Mouse (Mus musculus): ENCODE measurements at regions not wholly inside any gene's neighbourhood (a gene's known extent, or its start where the extent isn't known, plus 50 kb on each side); places are given as distances from the start of the nearest gene placed in this dataset.

DNA sequence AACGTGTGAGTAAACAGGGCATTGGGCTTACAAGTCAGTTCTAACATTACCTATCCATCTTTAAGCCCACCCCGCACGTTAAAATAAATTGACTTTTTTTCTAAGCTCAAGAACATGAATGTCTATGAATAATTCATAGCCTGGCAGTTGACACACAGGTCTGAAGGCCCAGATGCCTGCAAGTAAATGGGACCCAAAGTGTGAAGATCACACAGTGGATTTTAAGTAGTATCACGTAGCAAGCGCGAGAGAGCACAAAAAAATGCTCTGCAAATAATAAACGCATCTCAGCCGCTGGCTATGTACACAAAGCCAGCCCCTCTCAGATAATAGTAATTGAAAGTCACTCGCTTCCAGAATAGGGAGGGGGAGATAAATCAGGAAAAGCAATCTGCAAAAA lies 410.1 kb upstream of the Gm6657 start:
- Histone ChIP-seq H3K79me3 (ENCODE audit: low read depth) (no peaks in the 10 kb centered on the region), H3K27me3 (ENCODE audit: control insufficient read depth, insufficient read depth, insufficient read length) (no peaks in the 10 kb centered on the region), H3ac (ENCODE audit: control insufficient read depth, insufficient read length, low read depth) (no peak overlapping the region), H3K4me3 (ENCODE audit: insufficient read depth, poor library complexity, severe bottlenecking) (no peak overlapping the region), H3K36me3 (ENCODE audit: control insufficient read depth, insufficient read depth) (no peaks in the 10 kb centered on the region), H3K79me2 (ENCODE audit: control insufficient read depth, insufficient read depth) (no peaks in the 10 kb centered on the region)
- TF ChIP-seq MYOD1 (IDR thresholded peaks at IDR 0.05; ENCODE audit: control insufficient read depth, insufficient read length, low read depth) (no peak), MAX (IDR thresholded peaks at IDR 0.05) (no peak), USF1 (IDR thresholded peaks at IDR 0.05; ENCODE audit: low read depth) (no peak)

GRCm38 (mm10) chr12:77785647-77786046 lies 408.4 kb upstream of the Gm6657 start:
- H3K27me3 ChIP-seq (ENCODE audit: control insufficient read depth, insufficient read depth, insufficient read length): no peaks in the 10 kb centered on the region
- H3K79me3 ChIP-seq (ENCODE audit: low read depth): no peaks in the 10 kb centered on the region
- no peaks in the 10 kb centered on the region for H3K79me2 ChIP-seq (ENCODE audit: control insufficient read depth, insufficient read depth)
- no peak overlapping the region for H3K4me3 ChIP-seq (ENCODE audit: insufficient read depth, poor library complexity, severe bottlenecking)
- no peaks in the 10 kb centered on the region for H3K36me3 ChIP-seq (ENCODE audit: control insufficient read depth, insufficient read depth)
- TF ChIP-seq MYOG (IDR thresholded peaks at IDR 0.05; ENCODE audit: control insufficient read depth, extremely low read depth, insufficient read length): no peak
- H3ac ChIP-seq (ENCODE audit: control insufficient read depth, insufficient read length, low read depth): no peak overlapping the region

DNA sequence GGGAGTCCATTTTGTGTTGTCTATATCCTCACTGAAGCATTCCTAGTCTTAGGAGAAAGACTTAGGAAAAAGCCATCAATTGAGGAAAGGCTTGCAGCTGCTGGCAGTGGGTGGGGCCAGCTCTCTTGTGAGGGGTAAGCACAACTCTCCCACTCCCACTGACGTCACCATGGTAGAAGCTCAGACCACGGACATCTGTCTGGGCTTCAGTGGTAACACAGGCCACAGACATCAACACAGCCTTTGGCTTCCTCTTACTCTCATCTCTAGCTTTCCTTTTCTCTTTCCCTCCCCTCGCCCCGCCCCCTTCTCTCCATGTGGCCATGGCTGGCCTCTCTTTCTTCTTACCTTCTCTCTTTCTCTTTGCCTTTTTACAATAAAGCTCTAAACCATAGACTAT lies 407.4 kb upstream of the Gm6657 start:
- H3K79me2 ChIP-seq (ENCODE audit: control insufficient read depth, insufficient read depth): no peaks in the 10 kb centered on the region
- H3K79me3 ChIP-seq (ENCODE audit: low read depth): no peaks in the 10 kb centered on the region
- no peak overlapping the region for H3ac ChIP-seq (ENCODE audit: control insufficient read depth, insufficient read length, low read depth)
- no peaks in the 10 kb centered on the region for H3K36me3 ChIP-seq (ENCODE audit: control insufficient read depth, insufficient read depth)
- no peak overlapping the region for H3K4me3 ChIP-seq (ENCODE audit: insufficient read depth, poor library complexity, severe bottlenecking)
- H3K27me3 ChIP-seq (ENCODE audit: control insufficient read depth, insufficient read depth, insufficient read length): no peaks in the 10 kb centered on the region
- TF ChIP-seq CTCF (IDR thresholded peaks at IDR 0.05; ENCODE audit: control insufficient read depth, insufficient read depth, insufficient read length): no peak
- TF ChIP-seq CEBPB (IDR thresholded peaks at IDR 0.05; ENCODE audit: low read depth): no peak
- TF ChIP-seq MYOG (IDR thresholded peaks at IDR 0.05; ENCODE audit: control insufficient read depth, extremely low read depth, insufficient read length): no peak
- no peak for TF ChIP-seq USF1 (IDR thresholded peaks at IDR 0.05; ENCODE audit: low read depth)
- TF ChIP-seq MAX (IDR thresholded peaks at IDR 0.05): no peak

DNA sequence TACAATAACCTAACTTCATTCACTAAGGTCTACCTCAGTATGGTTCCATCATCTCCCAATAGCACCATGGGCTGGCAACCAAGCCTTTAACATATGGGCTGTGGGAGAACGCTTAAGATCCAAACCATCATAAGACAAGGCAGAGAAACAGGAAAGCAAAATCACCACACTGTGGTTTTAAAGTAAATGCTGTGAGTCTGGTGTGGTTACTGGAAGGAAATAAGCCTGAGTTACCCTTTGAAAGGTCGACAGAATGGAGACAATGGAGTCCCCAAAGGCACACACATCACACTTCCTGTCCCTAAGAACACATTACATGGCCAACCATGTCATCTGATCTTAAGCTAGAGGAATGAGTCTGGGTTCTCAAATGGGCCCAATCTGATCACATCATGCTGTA lies 405.8 kb upstream of the Gm6657 start:
- Histone ChIP-seq H3K27me3 (ENCODE audit: control insufficient read depth, insufficient read depth, insufficient read length) (no peaks in the 10 kb centered on the region), H3ac (ENCODE audit: control insufficient read depth, insufficient read length, low read depth) (no peak overlapping the region), H3K79me2 (ENCODE audit: control insufficient read depth, insufficient read depth) (no peaks in the 10 kb centered on the region), H3K36me3 (ENCODE audit: control insufficient read depth, insufficient read depth) (no peaks in the 10 kb centered on the region), H3K79me3 (ENCODE audit: low read depth) (no peaks in the 10 kb centered on the region), H3K4me3 (ENCODE audit: insufficient read depth, poor library complexity, severe bottlenecking) (no peak overlapping the region)
- TF ChIP-seq CEBPB (IDR thresholded peaks at IDR 0.05; ENCODE audit: low read depth) (no peak), MAX (IDR thresholded peaks at IDR 0.05) (no peak), USF1 (IDR thresholded peaks at IDR 0.05; ENCODE audit: low read depth) (no peak), CTCF (IDR thresholded peaks at IDR 0.05; ENCODE audit: control insufficient read depth, insufficient read depth, insufficient read length) (no peak), MYOD1 (IDR thresholded peaks at IDR 0.05; ENCODE audit: control insufficient read depth, insufficient read length, low read depth) (no peak), MYOG (IDR thresholded peaks at IDR 0.05; ENCODE audit: control insufficient read depth, extremely low read depth, insufficient read length) (no peak), FOSL1 (IDR thresholded peaks at IDR 0.05; ENCODE audit: insufficient read depth, low read length, poor library complexity, severe bottlenecking) (no peak)

DNA sequence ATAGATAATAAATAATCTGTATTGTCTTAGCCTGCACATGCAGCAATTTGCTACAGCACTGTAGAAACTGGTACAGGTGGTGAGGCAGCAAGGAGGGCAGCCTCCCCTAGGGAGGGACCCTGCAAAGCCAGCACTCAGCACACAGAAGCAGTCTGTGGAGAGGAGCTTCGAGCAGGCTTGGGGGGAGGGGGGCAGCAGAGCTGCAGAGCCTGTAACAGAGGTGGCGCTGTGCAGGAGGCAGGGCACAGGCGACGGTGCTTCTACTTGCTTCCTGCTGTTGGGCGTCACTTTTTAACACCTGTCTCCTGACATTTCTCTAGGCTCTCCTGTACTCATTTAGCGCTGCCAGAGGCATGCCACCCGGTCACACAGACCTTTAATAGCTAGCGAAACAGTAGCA lies 404.6 kb upstream of the Gm6657 start:
- Histone ChIP-seq H3K4me3 (ENCODE audit: insufficient read depth, poor library complexity, severe bottlenecking) (no peak overlapping the region), H3K36me3 (ENCODE audit: control insufficient read depth, insufficient read depth) (no peaks in the 10 kb centered on the region), H3ac (ENCODE audit: control insufficient read depth, insufficient read length, low read depth) (no peak overlapping the region), H3K27me3 (ENCODE audit: control insufficient read depth, insufficient read depth, insufficient read length) (no peaks in the 10 kb centered on the region), H3K79me3 (ENCODE audit: low read depth) (no peaks in the 10 kb centered on the region), H3K79me2 (ENCODE audit: control insufficient read depth, insufficient read depth) (no peaks in the 10 kb centered on the region)
- TF ChIP-seq FOSL1 (IDR thresholded peaks at IDR 0.05; ENCODE audit: insufficient read depth, low read length, poor library complexity, severe bottlenecking) (no peak), MAX (IDR thresholded peaks at IDR 0.05) (no peak), MYOG (IDR thresholded peaks at IDR 0.05; ENCODE audit: control insufficient read depth, extremely low read depth, insufficient read length) (no peak), CTCF (IDR thresholded peaks at IDR 0.05; ENCODE audit: control insufficient read depth, insufficient read depth, insufficient read length) (no peak), MYOD1 (IDR thresholded peaks at IDR 0.05; ENCODE audit: control insufficient read depth, insufficient read length, low read depth) (no peak), USF1 (IDR thresholded peaks at IDR 0.05; ENCODE audit: low read depth) (no peak), CEBPB (IDR thresholded peaks at IDR 0.05; ENCODE audit: low read depth) (no peak)

DNA sequence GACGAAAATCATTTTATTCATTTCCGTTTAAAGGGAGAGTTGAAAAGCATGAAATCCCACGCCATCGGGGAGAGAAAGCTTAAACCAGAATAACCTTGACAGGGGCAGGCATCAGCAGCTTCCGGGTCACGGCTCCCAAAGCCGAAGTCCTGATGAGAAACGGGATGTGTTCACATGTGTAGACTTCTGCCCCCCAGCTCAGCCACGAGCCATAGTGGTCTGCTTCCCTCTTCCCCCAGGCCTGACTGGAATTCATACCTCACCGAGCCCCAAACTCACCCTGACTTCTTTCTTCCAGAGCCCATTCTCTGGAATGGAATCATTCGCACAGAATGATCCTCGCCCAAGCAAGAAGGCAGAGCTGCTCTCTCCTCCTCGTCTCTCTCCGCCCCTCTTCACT lies 404.2 kb upstream of the Gm6657 start:
- no peak for TF ChIP-seq MAX (IDR thresholded peaks at IDR 0.05)
- TF ChIP-seq CEBPB (IDR thresholded peaks at IDR 0.05; ENCODE audit: low read depth): no peak
- TF ChIP-seq USF1 (IDR thresholded peaks at IDR 0.05; ENCODE audit: low read depth): no peak
- TF ChIP-seq MYOG (IDR thresholded peaks at IDR 0.05; ENCODE audit: control insufficient read depth, extremely low read depth, insufficient read length): no peak
- TF ChIP-seq FOSL1 (IDR thresholded peaks at IDR 0.05; ENCODE audit: insufficient read depth, low read length, poor library complexity, severe bottlenecking): no peak
- TF ChIP-seq MYOD1 (IDR thresholded peaks at IDR 0.05; ENCODE audit: control insufficient read depth, insufficient read length, low read depth): no peak
- TF ChIP-seq CTCF (IDR thresholded peaks at IDR 0.05; ENCODE audit: control insufficient read depth, insufficient read depth, insufficient read length): no peak
- no peaks in the 10 kb centered on the region for H3K36me3 ChIP-seq (ENCODE audit: control insufficient read depth, insufficient read depth)
- no peaks in the 10 kb centered on the region for H3K27me3 ChIP-seq (ENCODE audit: control insufficient read depth, insufficient read depth, insufficient read length)
- H3K79me2 ChIP-seq (ENCODE audit: control insufficient read depth, insufficient read depth): no peaks in the 10 kb centered on the region
- no peaks in the 10 kb centered on the region for H3K79me3 ChIP-seq (ENCODE audit: low read depth)
- H3K4me3 ChIP-seq (ENCODE audit: insufficient read depth, poor library complexity, severe bottlenecking): no peak overlapping the region
- no peak overlapping the region for H3ac ChIP-seq (ENCODE audit: control insufficient read depth, insufficient read length, low read depth)
